Mouse (Mus musculus) erythroblast, embryonic 14.5 days (primary cell): Measurements from ENCODE around the gene Trmt1. TPM values are rescaled to one million over a fixed set of nuclear protein-coding genes. Genes with fewer than 3 reads are reported as not detected.

ENCODE experiments used
- H3K27me3 ChIP-seq: 2 replicates; pipeline ENCODE4 v1.6.1; 2012; ENCODE audit warnings: inconsistent platforms; ENCODE audit not compliant: control insufficient read depth
- H3K36me3 ChIP-seq: 2 replicates; pipeline ENCODE4 v1.6.1; 2012; ENCODE audit warnings: mild to moderate bottlenecking, inconsistent platforms; ENCODE audit not compliant: control insufficient read depth
- H3K4me1 ChIP-seq: 2 replicates; pipeline ENCODE4 v1.6.1; 2012; ENCODE audit warnings: inconsistent platforms; ENCODE audit not compliant: control insufficient read depth
- H3K4me3 ChIP-seq: replicated peaks from 2 replicates; pipeline ENCODE3; 2012; ENCODE audit warnings: moderate library complexity, mild to moderate bottlenecking, inconsistent platforms
- H3K9me3 ChIP-seq: 2 replicates; pipeline ENCODE4 v1.6.1; 2012; ENCODE audit warnings: low read length, inconsistent platforms, mixed read lengths; ENCODE audit not compliant: control insufficient read depth
- GATA1 ChIP-seq: IDR thresholded peaks from 2 replicates; pipeline ENCODE4 v1.6.1; 2012; ENCODE audit warnings: low read length, inconsistent platforms, mixed read lengths
- TAL1 ChIP-seq: IDR thresholded peaks from 3 replicates; pipeline ENCODE4 v1.6.1; 2012; ENCODE audit warnings: low read length, inconsistent platforms, mixed read lengths
- polyA plus RNA-seq: library from polyadenylated mRNA; stranded (reverse); fragments of >175 nt; gene quantifications from 2 replicates; pipeline ENCODE4 v1.2.3, GENCODE M21; 2012

The Trmt1 gene
- polyA plus RNA-seq, 1 experiment: 9.0 TPM

DNA sequence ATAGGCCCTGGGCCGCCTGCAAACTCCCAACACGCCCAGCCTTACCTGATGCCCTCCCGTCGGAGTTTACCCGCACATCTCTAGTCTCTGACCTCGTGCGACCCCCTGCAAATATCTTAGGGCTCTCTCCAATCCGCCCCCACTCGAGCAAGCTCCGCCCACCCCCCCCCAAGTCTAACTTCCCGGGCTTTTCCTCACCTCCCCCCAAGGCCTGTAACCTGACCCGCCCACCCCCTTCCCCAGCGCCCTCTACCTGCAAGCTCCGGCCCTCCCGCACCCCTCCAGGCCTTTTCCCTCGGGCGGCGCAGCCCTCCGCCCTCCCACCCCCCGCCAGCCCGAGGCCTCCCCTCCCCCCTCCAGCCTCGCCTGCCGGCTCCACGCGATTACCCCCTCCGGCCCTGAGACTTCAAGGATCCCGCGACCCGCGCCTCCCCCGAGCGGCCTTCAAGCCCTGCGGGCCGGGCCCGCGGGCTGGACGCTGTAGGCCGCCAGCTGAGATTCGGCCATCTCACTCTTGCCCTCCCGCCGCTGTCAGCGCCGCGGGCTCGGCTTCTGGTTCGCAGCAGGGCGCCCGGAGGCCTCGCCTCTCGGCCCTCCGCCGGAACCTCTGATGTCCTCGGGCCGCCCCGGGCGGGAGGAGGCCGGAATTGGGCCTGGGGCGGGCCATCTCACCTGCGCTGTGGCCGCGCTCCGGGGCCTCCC is 1.0 kb downstream of the Trmt1 start:
- Histone ChIP-seq H3K9me3 (no peaks in the 10 kb centered on the region), H3K4me1 (peaks cover 64% of the 10 kb centered on the region), H3K27me3 (no peaks in the 10 kb centered on the region), H3K4me3 (peak overlapping the region; percentile 92), H3K36me3 (peaks cover 42% of the 10 kb centered on the region)
- no peak for TF ChIP-seq GATA1
- no peak for TF ChIP-seq TAL1

DNA sequence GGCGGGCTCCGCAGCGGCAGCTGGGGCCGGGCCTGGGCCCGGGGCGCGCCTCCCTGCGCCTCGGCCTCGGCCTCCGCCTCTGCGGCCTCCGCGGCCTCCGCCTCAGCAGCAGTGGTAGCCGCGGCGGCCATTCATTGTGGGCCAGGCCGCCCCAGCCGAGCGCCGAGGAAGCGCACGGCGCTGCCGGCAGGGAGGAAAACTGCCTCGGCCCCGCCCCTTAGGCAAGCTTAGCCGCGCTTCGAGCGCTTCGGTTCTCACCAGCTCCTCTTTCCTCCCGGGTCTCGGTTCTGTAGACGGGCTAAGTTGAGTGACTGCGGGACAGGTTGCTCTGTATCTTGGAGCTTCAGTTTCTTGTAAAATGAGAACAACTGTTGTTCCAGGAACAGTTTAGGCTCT is 1.6 kb downstream of the Trmt1 start, which contains the start of gene Nacc1:
Nacc1 (minus strand) TSS at position 158 of the 396 bp plus-strand sequence.
- no peak for TF ChIP-seq TAL1
- no peak for TF ChIP-seq GATA1
- H3K4me3 ChIP-seq: peak within 1 kb of the TSS; percentile 92
- peaks cover 63% of the 10 kb centered on the region for H3K4me1 ChIP-seq
- no peaks in the 10 kb centered on the region for H3K9me3 ChIP-seq
- H3K27me3 ChIP-seq: no peaks in the 10 kb centered on the region
- H3K36me3 ChIP-seq: peaks cover 42% of the 10 kb centered on the region

DNA sequence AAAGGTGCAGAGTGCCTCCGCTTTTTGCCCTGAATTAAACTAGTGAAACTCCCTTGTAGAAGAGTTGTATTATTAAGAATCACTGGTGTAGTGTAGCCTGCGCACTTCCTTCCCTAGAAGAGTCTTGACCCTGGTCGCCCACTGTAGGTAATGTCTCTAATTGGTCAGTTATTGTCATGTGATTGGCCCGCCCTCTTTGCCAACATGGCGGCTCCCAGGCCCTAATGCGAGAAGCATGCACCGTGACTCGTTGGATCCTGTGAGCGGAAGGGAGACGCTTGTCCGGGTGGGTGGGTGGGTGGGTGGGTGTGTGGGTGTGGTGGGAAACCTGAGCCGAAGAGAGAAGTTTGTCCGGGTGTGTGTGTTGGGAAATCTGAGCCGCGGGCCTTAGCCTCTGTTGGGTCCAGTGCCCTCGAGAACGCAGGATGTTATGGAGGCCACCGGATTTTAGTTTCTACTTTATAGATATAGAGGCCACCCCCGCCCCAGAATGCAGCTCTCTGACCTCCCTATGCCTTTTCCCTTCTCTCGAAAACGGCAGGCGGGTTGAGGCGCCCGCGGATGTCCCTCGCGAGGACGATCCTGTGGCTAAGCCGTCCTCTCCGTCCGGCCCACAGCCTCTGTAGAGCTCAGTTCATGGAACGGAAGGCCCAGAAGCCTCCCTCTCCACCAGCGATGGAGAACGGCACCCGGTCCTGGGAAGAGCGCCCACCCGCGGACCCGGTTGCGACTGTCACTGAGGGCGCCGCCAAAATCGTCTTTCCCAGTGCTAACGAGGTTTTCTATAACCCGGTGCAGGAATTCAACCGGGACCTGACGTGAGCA is 3.2 kb downstream of the Trmt1 start:
- Histone ChIP-seq H3K36me3 (peaks cover 41% of the 10 kb centered on the region), H3K9me3 (no peaks in the 10 kb centered on the region), H3K4me3 (peak overlapping the region; percentile 92), H3K27me3 (no peaks in the 10 kb centered on the region), H3K4me1 (peaks cover 58% of the 10 kb centered on the region)
- TF ChIP-seq TAL1 (no peak), GATA1 (no peak)

DNA sequence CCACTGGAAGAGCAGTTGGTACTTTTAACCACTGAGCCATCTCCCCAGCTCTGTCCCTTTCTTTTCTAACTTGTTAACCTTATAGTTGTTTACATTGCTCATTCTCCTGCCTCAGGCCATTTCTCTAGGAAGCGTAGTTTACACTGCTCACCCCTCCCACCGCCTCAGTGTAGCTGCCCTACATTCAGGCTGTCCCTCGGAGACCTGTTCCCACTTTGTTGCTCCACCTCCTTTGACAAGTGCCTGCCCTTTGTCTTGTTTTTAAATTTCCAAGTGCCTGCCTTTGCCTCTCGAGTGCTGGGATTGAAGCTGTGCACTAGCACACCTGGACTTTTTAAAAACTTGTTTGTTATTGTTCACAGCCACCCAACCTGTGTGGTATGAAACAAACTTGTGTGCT is 7.2 kb downstream of the Trmt1 start:
- no peak for TF ChIP-seq GATA1
- no peak for TF ChIP-seq TAL1
- no peak overlapping the region for H3K4me3 ChIP-seq
- H3K36me3 ChIP-seq: peaks cover 72% of the 10 kb centered on the region
- no peaks in the 10 kb centered on the region for H3K9me3 ChIP-seq
- H3K27me3 ChIP-seq: no peaks in the 10 kb centered on the region
- H3K4me1 ChIP-seq: peaks cover 43% of the 10 kb centered on the region

DNA sequence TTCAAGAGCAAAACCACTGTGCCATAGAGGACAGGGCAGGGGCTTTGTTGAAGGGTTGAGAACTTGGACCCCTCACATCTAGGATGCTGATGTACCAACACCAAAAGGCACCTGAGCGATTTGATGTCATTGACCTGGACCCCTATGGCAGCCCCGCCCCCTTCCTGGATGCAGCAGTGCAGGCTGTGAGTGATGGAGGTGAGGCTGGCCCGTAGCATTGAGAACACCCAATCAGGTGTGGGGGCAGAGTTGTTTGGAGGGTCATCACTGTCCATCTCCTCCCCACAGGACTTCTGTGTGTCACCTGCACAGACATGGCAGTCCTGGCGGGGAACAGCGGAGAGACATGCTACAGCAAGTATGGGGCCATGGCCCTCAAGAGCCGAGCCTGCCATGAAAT is 9.0 kb downstream of the Trmt1 start:
- H3K4me1 ChIP-seq: peaks cover 44% of the 10 kb centered on the region
- TF ChIP-seq TAL1: no peak
- no peak for TF ChIP-seq GATA1
- no peaks in the 10 kb centered on the region for H3K27me3 ChIP-seq
- no peaks in the 10 kb centered on the region for H3K9me3 ChIP-seq
- H3K4me3 ChIP-seq: no peak overlapping the region
- H3K36me3 ChIP-seq: peaks cover 90% of the 10 kb centered on the region

DNA sequence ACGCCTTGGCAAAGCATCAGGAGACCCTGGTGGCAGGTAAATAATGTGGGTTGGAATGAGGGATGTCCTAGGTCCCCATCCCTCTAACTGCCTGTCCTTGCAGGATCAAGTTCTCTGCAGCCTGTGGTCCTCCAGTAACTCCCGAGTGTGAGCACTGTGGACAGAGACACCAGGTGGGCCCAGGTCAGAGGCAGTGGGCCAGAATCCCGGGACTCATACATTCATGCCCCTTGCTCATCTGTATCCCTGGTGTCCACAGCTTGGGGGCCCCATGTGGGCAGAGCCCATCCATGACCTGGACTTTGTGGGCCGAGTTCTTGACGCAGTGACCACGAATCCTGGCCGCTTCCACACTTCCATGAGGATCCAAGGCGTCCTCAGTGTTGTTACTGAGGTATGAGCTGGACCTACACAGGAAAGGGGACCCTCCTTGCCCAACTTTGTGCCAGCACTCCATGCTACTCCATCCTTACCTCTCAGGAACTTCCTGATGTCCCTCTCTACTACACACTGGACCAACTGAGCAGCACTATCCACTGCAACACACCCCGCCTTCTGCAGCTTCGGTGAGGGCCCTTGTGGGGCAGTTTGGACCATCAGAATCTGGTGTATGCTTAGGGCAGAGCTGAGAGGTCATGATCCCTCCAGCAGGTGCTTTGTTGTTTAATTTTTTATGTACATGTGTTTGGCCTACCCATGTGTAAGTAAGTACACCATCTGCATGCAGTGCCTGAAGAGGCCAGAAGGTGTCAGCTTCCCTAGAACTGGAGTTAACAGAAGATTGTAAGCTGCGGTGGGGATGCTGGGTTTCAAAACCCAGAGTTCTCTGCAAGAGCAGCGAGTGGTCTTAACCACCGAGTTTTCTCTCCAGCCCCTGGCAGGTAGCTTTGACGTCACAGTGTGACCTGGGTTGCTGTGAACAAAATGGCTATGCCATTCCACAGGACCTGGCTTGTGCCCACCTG is 11.3 kb downstream of the Trmt1 start:
- Histone ChIP-seq H3K4me3 (no peak overlapping the region), H3K27me3 (no peaks in the 10 kb centered on the region; the same call in 1 of the 2 replicates), H3K36me3 (peaks cover 84% of the 10 kb centered on the region), H3K9me3 (no peaks in the 10 kb centered on the region), H3K4me1 (peaks cover 46% of the 10 kb centered on the region)
- TF ChIP-seq GATA1: no peak

DNA sequence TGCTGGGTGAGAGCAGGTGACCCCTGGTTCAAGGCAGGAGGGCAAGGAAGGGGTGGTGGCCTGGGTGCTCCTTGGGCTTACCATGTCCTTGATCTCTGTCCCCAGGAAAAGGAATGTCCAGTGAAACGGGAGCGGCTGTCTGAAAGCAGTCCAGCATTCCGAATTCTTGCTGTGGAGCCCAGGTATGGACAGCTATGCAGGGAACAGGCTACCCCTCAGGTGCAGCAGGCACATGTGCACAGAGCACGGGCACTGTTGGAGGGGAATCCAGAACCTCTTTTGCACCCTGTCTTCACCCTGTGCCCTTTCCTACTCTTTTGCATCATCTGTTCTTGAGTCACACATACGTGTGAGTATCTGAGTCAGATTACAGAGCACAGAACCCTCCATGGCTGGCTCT is 12.2 kb downstream of the Trmt1 start:
- Histone ChIP-seq H3K27me3 (peaks cover 2% of the 10 kb centered on the region; the same call in 1 of the 2 replicates), H3K4me3 (no peak overlapping the region), H3K4me1 (peaks cover 53% of the 10 kb centered on the region), H3K9me3 (no peaks in the 10 kb centered on the region), H3K36me3 (peaks cover 85% of the 10 kb centered on the region)
- no peak for TF ChIP-seq TAL1
- no peak for TF ChIP-seq GATA1

DNA sequence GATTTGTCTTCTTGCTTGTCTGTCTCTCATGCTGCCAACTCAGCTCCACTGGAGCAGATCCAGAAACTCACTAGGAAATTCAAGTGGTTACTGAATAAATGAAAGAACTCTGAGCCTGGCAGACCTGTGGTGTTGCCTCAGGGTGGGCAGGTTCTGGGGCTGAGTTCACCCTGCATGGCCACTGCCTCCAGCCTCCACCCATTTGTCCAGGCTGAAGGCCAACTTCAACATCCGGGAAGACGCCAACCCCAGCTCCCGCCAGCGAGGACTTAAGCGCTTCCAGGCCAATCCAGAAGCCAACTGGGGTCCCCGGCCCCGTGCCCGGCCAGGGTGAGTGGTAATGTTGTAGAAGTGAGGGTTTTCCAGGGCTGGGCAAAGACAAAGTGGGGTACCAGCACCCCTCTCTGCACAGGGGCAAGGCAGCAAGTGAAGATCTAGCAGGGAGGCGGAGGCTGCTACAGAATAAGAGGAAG is 12.9 kb downstream of the Trmt1 start:
- Histone ChIP-seq H3K36me3 (peaks cover 86% of the 10 kb centered on the region), H3K9me3 (no peaks in the 10 kb centered on the region), H3K4me3 (no peak overlapping the region), H3K4me1 (peaks cover 59% of the 10 kb centered on the region), H3K27me3 (peaks cover 3% of the 10 kb centered on the region; the same call in 1 of the 2 replicates)
- TF ChIP-seq TAL1: no peak
- TF ChIP-seq GATA1: no peak
